Mouse (Mus musculus) spleen, adult 12 weeks (tissue): ENCODE measurements around the gene Isg20.

Experiments used
- DNase-seq: peaks from one replicate; pipeline ENCODE4 v3.0.0; 2022; ENCODE audit warnings: low spot score

Gene Isg20

DNA sequence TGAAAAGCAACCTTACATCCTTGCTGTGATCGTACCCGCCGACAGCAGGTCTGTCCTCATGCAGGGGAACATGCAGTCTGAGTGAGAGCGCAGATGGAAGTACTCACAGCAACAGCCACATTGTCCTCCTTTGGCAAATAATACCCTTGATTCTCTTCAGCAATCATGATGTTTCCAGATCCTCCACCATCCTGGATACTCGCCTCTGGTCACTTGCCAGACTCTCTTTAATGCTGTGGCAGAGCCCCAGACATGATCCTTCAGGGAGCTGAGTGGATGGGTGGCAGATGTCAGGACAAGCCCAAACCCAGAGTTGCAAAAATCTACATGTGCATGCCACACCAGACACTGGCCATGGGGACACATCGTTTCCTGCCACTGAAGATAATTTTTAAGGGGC lies 41.9 kb downstream of the Isg20 start:
- DNase-seq: no peak

DNA sequence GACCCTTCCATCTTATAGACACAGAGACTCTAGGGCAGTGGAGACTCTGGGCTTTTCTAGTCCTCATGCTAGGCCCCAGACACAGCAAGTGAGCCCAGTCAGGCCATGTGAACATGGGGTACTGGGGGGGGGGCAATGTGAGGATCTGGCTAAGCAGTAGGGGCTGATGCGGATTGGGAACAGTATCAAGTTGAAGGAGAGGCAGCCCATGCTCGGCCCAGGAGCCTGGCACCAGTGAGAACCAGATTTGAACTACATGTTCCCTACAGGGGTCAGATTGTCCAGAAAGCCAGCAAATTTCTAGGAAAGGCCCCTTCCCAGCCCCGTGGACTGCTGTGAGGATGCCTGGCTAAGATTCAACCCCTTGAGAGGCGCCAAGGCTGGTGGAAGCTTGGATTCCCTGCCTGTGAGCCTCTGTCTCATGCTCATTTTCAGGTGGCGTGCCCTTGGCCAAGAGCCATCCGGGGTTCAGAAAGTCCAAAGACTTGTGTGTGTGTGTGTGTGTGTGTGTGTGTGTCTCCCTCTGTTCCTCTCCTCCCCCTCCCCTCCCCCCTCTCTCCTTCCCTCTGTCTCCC lies 45.4 kb downstream of the Isg20 start:
- no peak for DNase-seq

DNA sequence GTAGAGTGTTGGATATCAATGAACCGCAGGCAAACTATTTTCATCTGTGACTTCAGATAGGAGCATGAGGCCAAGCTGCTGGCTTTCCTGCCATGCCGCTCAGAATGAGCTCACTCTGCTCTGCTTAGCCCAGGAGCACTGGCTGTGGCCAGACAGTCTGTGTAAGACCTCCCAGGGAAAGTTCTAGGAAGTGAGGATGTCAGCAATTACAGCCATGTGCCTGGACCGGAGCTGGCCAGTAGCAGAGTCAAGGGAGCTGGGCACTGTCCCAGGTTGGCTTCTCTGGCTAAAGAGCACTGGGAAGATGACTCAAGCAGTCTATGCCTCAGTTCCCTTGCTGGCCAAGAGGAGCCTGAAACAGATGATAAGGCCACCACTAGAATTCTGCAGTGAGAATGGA lies 50.7 kb downstream of the Isg20 start:
- no peak for DNase-seq
